Mouse (Mus musculus) T-cell, adult 2 months (primary cell): Measurements from ENCODE around the gene Fat1.

Source experiments
- DNase-seq: peaks from one replicate; pipeline ENCODE4 v3.0.0; 2022; ENCODE audit warnings: low spot score

The Fat1 gene

GRCm38 (mm10) chr8:44962572-44963231 lies 27.5 kb downstream of the Fat1 start:
- no peak for DNase-seq

GRCm38 (mm10) chr8:44967521-44968039 lies 32.3 kb downstream of the Fat1 start:
- DNase-seq, result no peak

GRCm38 (mm10) chr8:44970093-44970492 lies 34.8 kb downstream of the Fat1 start:
- DNase-seq, result no peak

- DNase-seq, result no peak
These were observed 36.1 kb downstream of the Fat1 start for GRCm38 (mm10) chr8:44971346-44971745.

GRCm38 (mm10) chr8:44971964-44972363 lies 36.7 kb downstream of the Fat1 start:
- DNase-seq, result no peak

GRCm38 (mm10) chr8:44975113-44975512 lies 39.9 kb downstream of the Fat1 start:
- no peak for DNase-seq

GRCm38 (mm10) chr8:44975654-44976053 lies 40.4 kb downstream of the Fat1 start:
- no peak for DNase-seq

- DNase-seq, result no peak
These were observed 43.4 kb downstream of the Fat1 start for GRCm38 (mm10) chr8:44978622-44979021.

GRCm38 (mm10) chr8:44979245-44979644 lies 44.0 kb downstream of the Fat1 start:
- DNase-seq, result no peak

GRCm38 (mm10) chr8:44980030-44980429 lies 44.8 kb downstream of the Fat1 start:
- DNase-seq, result no peak

GRCm38 (mm10) chr8:44985326-44986288 lies 50.4 kb downstream of the Fat1 start:
- no peak for DNase-seq

- no peak for DNase-seq
These were observed 56.6 kb downstream of the Fat1 start for GRCm38 (mm10) chr8:44991700-44992487.

- DNase-seq, result no peak
These were observed 57.4 kb downstream of the Fat1 start for GRCm38 (mm10) chr8:44992664-44993063.

- DNase-seq, result no peak
These were observed 58.1 kb downstream of the Fat1 start for GRCm38 (mm10) chr8:44993376-44993775.

GRCm38 (mm10) chr8:44996493-44996892 lies 61.2 kb downstream of the Fat1 start:
- DNase-seq, result no peak

GRCm38 (mm10) chr8:44997321-44997720 lies 62.1 kb downstream of the Fat1 start:
- no peak for DNase-seq

- DNase-seq, result no peak
These were observed 62.6 kb downstream of the Fat1 start for GRCm38 (mm10) chr8:44997829-44998228.

GRCm38 (mm10) chr8:44998275-44998674 lies 63.0 kb downstream of the Fat1 start:
- no peak for DNase-seq

- DNase-seq, result no peak
These were observed 63.5 kb downstream of the Fat1 start for GRCm38 (mm10) chr8:44998681-44999277.

- DNase-seq, result no peak
These were observed 66.4 kb downstream of the Fat1 start for GRCm38 (mm10) chr8:45001577-45002197.

GRCm38 (mm10) chr8:45002686-45003085 lies 67.4 kb downstream of the Fat1 start:
- no peak for DNase-seq
